Mouse (Mus musculus): ENCODE data around the gene Dnah2.

- no peak for TF ChIP-seq CTCF (IDR thresholded peaks at IDR 0.05; ENCODE audit: insufficient read depth, low read length)
- TF ChIP-seq POLR2A (IDR thresholded peaks at IDR 0.05; ENCODE audit: borderline replicate concordance, extremely low read depth, low read depth, low read length) = no peak
These were observed 36.9 kb upstream of the Dnah2 start for GRCm38 (mm10) chr11:69585718-69586325.
